Mouse (Mus musculus): ENCODE data around the gene Rnf10.

Rnf10 gene

DNA sequence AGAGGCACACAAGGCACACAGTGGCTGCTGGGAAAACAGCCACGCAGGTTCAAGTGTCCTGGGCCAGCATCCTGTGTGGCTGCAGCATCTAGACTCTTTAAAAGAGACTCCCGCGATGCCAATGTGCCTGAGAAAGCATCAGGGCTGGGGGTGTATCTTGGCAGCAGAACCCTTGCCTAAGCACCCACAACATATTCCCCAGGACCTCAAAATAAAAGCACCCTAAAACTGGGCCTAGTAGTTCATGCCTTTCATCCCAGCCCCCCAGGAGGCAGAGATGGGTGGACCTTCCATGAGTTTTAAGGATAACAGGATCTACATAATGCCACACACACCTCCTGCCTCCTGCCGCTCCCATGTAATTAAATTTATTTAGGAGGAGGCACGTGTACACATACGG is 38.2 kb downstream of the Rnf10 start:
- no peak for DNase-seq

DNA sequence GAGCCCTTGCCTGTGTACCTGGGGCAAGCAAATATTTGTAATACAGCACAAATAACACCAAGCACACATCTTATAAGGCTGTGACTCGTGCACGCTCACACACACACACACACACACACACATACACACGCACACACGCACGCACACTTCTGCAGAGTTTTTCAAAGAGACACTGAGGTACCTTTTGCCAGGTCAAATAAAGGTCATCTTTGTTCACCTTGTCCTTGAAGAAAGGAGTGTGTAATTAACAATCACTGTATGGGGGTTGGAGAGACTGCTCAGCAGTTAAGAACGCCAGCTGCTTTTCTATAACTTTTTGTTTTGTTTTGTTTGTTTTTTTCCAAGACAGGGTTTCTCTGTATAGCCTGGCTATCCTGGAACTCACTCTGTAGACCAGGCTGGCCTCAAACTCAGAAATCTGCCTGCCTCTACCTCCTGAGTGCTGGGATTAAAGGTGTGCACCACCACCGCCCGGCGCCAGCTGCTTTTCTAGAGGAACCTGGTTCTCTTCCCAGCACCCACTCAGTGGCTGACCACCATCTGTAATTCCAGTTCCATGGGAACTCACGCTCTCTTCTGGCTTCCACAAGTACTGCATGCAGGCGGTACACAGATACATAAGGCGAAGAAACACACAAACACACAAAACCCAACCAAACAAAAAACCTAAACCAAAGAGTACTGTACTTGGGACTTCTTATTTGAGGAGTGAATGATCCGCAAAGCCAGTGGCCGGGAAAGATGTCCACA is 39.5 kb downstream of the Rnf10 start:
- DNase-seq = no peak

DNA sequence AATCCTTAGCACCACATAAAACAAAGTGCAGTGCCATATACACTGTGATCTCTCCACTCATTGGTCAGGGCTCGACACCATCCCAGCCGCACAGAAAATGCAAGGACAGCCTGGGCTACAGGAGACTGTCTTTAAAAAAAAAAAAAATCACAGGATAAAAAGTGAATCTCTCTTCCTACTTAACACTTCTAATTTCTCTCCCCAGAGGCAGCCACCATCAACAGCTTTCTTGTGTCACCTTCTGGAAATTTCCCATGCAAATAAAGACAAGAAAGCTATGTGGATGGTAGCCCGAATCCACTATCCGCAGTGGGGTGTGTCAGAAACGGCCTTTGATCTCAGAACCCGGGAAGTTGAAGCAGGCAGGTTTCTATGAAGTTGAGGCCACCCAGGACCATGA is 40.2 kb downstream of the Rnf10 start:
- DNase-seq = no peak

DNA sequence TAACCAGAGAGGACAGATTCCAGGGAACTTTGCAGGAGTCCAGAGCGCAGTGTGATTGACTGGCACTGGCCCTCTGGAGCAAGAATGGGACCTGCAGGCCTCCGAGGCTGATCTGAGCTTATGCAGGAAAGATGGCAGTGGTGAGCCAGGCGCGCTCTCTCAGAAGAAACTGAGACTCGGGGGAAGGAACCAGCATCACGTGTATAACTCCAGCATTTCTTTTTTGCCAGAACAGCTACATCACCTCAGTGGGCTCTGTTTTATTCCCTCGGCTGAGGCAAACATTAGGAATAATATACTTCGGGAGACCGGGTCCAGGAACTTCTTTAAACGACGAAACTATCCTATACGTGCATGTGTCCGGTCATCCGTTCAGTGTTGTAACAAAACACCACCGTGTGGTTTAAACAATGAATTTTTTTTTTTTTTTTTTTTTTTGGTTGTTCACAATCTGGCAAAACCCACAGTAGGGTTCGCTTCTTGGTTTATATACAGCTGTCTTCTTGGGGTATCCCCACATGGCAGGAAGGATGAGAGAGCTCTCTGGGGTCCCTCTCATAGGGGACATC is 41.1 kb downstream of the Rnf10 start:
- no peak for DNase-seq

DNA sequence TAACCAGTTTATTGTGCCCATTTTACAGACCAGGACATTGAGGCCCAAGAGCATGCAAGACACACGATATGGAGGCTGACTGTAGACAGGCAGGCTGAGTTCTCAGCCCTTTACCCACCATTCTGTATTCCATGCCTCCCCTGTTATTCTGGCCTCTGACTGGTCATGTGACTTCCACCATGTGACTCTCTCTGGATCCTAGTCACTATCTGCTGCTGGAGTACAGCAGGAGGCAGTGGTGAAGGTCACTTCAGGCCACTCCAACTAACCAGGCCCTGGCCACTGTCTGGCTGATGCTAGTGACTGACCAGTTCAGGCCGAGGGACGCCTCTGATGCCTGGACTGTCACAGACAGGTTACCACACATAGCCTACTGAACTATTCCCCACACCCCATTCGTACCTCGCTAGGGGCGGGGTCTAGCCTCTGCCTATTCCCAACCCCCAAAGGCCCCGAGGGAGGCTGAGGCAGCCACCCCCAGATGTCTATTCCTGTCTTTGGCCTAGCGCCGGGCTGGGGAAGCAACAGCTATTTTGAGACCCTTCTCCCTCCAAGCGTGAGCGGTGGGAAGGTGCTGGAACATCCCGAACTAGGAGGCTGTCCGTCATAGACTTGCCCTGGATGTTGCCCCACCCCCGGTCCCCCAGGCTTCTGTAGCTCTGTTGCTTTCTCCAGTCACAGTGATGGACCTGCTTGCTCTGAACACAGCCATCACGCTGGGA is 41.7 kb downstream of the Rnf10 start:
- no peak for DNase-seq

DNA sequence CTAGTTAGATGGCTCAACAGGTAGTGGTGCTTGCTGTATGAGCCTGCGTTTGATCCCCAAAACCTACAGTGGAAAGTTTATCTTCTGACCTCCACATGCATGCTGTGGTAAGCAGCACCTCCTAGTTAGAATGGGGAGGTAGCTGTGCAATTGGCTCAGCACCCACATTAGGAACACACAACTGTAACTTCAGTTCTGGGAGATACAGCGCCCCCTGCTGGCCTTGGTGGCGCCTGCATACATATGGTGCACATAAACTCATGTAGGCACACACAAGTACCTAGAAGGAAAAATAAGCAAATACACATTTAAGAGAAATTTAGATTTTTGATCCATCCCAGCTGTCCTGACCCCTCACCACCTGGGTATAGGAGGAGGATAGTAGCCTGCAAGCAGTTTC is 50.2 kb downstream of the Rnf10 start:
- no peak for DNase-seq

DNA sequence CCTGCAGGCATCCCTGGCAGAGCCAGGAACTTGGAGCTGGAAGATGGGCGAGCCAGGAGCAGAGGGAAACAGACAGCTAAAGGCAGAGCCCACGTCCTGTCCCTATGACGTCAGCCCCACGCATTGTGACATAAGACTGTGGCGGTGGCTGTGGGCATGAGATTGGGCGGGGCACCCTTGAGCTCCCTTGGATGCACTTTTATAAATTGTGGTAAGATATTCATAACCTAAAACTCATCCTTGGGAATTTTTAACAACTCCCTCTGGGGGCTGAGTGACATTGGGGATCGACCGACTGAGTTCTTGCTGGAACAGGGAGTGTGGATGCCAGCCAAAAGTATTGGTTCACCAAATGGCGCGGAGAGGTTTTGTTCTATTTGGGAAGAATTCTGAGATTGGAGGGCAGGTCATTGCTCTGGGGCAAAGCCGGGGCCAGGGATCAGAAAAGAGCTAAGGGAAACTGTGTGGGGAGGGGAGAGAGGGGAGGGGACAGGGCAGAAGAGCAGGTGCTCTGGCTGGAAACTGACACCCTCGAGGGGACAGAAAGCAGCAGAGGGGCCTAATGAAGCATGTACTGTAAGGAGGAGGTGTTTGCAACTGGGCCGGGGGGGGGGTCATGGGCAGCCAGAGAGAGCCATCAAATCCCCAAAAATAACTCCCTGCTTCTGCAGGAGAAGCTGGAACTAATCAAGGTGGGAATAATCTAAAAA is 51.6 kb downstream of the Rnf10 start:
- DNase-seq = no peak

DNA sequence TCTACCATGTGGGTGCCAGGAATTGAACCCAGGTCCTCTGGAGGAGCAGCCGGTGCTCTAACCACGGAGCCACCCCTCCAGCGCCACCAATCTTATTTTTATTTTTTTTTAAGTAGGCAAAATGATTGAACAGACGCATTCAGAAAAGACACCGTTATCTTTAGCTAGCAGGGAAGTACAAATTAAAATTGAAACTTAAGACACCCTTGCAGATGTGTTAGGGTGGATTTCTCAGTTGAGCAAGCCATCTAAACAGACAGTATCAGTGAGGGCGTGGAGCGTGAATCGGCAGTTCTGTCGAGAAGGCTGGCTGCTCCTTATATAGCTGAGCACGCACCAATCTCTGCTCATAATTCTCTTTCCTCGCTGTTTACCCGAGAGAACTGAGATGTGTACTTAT is 54.7 kb downstream of the Rnf10 start:
- DNase-seq = no peak

DNA sequence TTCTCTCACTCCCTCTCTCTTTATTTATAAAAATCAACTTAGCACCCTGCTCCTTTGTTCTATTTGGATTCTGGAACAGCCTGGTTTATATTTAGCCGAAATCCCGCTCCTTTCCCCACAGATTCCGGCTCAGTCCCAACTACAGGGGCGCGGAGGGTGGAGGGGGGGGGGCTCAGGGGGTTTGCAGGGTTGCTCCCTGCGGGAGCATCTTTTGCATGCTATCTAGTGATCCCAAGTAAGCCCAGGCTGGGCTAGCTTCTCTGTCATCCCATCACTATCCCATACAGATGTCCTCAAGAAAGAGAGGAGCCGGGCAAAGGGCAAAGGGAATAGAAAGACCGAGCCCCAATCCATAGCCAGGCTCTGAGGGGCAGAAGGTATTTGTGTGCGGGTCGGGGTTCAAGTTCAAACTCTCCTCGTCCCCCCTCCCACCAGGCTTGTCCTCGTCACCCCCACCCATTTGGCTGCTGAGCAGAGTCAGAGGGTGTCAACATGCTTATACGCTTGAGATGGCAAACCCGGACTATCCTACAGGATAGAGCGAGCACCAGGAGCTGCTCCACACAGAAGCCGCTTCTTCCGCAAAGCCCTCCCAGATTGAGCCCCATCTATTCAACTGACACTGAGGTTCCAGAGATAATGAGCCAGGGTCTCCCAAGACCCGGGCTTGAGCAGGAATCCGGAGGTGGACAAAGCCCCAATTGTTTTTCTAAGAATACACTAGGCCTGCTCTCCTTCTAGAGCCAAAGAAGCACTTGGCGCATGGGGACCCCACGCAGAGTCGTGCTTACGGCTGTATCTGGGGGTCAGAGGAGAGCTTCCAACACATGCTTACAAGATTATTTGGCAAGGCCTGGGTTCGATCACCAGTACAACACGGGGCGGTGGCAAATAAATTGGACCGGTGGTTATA is 57.2 kb downstream of the Rnf10 start:
- no peak for DNase-seq

DNA sequence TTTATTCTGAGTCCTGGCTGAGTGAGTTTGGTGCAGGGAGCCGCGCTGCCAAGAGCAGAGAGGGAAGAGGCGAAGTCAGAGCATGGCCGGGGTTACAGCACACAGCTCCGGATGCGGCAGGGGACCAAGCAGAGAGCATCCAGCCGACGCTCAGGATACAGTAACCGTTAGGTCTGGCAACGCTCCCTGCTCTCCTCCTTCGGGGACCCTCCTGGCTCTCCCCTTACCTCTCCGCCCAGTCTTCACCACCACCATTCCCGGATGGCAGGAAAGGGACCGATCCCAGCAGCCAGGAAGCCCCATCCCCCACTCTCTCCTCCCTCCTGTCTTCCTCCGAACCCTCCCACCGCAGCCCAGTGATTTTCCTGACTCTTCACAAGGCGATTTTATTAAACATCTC is 57.8 kb downstream of the Rnf10 start:
- peak; percentile 74 for DNase-seq

DNA sequence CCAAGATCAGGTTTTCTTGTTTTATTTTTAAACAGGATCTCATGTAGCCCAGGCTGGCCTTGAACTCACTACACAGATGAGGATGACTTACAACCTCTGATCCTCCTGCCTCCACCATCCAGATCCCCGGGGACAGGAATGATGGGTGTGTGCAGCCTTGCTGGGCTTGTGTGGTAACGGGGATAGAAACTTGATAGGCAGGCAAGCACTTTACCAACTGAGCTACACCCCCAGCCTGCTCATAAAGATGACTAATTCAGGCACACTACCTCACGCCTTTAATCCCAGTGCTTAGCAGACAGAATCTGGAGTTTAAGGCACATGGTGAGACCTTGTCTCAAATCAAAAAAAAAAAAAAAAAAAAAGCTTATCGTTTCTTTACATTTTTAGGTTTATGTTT is 59.8 kb downstream of the Rnf10 start:
- no peak for DNase-seq

DNA sequence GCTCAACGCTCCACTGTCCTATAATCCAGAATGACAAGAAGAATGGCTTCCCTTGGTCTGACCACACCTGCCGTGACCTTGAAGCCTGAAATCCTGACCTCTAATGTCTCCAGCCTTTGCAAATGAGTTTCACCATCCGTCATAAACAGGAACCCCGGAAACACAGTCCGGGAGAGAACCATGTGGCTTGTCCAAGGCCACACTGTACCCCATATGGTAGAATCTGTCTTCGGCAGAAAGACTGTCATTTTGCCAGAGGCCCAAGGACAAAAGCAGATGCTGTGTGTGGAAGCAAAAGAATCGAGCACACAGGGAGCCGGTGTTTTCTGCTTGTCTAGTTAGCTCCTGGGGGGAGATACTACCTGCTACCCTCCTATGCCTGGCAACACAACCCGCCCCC is 60.2 kb downstream of the Rnf10 start:
- no peak for DNase-seq

DNA sequence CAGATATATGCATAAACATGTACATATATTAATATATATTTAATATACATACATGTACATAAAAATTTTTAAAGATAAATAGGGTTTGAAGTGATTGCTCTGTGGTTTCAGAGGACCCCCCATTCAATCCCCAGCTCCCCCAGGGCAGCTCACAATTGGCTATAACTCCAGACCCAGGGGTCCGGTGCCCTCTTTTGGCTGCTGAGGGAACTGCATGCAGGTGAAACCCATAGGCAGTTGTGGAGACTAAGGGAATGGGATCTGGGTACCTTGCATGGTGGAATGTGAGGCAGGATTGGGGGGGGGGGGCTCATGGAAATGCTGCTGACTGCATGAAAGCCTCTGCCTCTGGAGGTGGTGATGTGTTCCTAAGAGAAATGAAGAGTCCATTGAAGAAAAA is 62.3 kb downstream of the Rnf10 start:
- DNase-seq = no peak

DNA sequence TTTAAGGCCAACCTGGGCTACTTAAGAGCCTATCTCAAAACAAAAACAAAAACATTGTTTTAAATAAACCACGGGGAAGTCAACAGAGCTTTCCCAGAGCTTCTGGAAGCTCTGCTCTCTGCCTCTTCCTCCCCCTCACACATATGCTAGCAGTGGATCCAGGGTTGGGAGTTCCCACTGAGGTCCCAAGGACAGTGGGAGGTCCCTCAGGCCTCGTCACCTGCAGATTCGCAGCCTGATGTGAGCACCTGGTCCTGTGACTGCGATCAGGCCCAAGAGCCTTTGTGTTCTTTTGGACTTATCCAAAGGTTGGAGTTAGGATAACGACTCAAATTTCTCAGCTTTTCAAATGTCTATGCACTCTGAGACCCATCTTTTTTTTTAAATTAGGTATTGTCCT is 64.1 kb downstream of the Rnf10 start:
- DNase-seq = no peak

DNA sequence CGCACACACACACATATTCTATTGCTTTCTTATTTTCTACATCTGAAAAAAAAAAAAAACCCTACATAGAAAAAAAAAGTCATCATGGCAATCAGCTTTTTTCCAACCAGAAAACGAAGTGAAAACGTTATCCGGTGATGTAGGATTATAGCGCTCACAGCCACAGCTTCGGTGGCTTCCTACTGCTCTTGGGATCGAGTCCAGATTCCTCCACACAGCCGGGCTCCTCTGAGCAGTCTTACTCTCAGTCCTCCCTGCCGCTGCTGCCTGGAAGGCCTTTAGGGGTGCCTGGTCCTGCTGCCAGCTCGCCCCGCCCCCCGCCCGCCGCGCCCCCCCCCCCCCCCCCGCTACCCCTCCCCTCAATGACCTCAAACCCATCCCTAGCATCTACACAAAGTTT is 64.8 kb downstream of the Rnf10 start:
- no peak for DNase-seq

DNA sequence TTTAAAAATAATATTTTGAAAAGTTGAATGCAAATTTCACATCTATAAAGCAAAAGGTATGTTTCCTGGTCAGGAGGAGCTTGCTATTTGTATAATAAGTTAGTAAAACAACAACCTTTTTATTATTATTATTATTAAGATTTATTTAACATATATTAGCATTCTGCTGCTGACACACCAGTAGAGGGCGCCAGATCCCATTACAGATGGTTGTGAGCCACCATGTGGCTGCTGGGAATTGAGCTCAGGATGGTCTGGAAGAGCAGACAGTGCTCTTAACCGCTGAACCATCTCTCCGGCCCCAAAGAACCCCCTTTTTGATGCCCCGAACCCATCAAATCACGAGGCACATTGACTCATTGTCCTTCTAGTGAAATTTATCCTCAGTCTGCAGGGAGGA is 65.5 kb downstream of the Rnf10 start:
- DNase-seq = no peak

DNA sequence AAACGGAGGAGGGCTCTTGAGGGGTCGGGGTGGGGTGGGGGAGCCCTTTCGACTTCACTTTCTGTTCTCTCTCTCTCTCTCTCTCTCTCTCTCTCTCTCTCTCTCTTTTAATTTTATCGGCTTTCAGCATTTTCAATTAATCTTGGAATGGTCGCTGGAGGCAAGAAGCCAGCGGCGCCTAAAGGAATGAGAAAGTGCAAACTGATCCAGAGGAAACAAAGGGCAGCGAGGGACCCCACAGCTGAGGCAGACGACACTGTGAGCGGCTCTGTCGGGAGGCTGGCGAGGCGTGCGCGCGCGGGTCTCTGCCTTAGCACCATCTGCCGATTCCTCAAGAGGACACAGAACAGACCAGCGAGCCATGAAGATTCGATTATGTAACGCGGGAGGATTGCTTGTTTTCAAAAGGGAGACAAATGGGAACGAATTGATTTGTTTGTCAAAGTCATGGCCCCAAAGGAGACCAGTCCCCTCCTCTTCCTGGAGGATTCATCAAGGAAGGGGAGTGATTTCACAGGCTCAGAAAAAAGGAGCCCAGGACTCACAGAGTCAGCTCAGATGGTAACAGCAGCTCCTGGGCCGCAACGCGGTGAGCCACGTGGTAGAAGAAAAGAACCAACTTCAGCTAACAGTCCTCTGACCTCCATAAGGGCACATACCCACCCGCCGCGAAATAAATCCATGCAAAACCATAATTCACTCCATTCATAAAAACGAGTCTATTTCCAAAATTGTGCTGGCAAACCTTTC is 68.0 kb downstream of the Rnf10 start:
- peak; percentile 87 for DNase-seq

DNA sequence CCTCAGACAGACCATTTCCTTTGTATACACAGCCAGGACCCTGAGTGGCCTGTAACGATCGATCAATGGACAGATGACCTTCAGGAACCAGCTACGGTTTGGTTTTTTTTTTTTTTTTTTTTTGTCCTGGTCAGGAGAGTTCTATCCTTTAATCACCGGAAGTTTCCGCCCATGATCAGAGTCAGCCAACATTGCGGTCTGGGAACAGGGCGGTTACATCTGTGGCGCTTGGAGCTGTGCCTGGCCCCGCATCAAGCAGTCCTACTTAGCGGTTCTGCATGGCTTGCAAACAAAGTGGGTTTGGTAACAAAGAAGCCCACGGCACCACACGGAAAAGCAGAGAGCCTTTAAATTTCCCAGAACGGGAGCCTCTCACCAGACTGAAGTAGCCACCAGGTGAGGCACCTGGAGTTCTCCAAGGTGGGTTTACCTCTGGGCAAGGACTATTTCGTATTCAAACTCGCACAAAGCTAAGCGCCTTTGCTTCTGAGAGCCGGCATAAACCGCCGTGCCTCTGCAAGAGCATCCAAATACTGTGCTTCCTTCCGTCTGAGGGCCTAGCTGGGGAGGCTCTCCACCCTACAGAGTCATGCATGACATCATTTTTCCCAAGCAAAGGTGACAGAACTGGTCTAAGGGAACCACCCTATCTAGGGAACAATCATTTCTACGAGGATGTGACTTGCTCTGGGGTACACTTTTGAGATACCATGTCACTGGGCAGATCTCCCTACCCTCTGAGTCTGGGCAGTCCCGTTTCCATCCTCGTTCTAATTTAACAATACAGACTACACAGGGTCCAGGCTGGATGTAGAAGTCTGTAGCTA is 68.8 kb downstream of the Rnf10 start:
- peak; percentile 57 for DNase-seq

DNA sequence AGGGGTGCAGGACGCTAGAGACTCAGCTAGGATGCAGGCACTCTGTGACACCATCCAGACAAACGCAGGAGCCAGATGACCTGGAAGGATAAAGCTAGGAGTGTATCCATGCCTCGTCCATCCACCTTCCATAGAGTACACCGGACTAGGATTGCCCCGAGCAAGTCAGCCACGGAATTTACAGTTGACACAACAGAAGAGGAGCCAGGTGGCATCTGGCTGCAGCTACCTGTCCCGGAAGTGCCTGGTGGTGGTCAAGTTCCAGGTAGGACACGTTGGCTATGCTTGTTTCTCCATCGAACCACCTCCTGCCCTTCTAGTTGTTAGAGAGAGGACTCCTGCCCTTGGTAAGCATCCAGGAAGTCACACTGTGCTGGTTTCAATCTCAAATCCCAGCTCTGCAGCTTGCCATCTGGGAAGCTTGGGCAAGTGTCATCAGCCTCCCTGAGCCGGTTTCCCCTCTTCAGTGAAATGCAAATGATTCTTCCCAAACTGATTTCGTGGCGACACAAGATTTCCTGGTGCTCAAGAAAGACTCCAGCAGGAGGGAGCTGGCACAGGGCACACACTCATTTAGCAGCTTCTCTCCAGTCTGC is 78.0 kb downstream of the Rnf10 start:
- DNase-seq = no peak
